Mouse (Mus musculus): ENCODE data around the gene Fam43b. TPM values are rescaled to one million over a fixed set of nuclear protein-coding genes. Genes with fewer than 3 reads are reported as not detected.

Fam43b gene
- total RNA-seq, 2 experiments from 2014 or later, result not detected

GRCm38 (mm10) chr4:138395087-138395970 is 999 bp downstream of the Fam43b start:
- intact Hi-C loops (cut with DNase I), result no loop called here
- peak; percentile 9 to 15 for DNase-seq

- intact Hi-C loops (cut with DNase I), result no loop called here
- DNase-seq, result no peak
Measured at GRCm38 (mm10) chr4:138393703-138394102, 2.6 kb downstream of the Fam43b start.

- intact Hi-C loops (cut with DNase I), result no loop called here
- no peak for DNase-seq
Measured at GRCm38 (mm10) chr4:138383789-138384188, 12.5 kb downstream of the Fam43b start.

GRCm38 (mm10) chr4:138382462-138382861 is 13.9 kb downstream of the Fam43b start:
- intact Hi-C loops (cut with DNase I), result no loop called here
- no peak for DNase-seq

- no peak for DNase-seq
Measured at GRCm38 (mm10) chr4:138380132-138380689, 16.1 kb downstream of the Fam43b start.

GRCm38 (mm10) chr4:138379091-138379840 is 17.1 kb downstream of the Fam43b start:
- DNase-seq, result peak; percentile 75 to 82
- intact Hi-C loops (cut with DNase I), result loop anchor here (1.0 to 2.0 kb wide), 3 partner anchors 47 to 60 kb away; partner anchors contain the start of gene Pink1

More at GRCm38 (mm10) chr4:138380132-138380689, 16.1 kb downstream of the Fam43b start:
- intact Hi-C loops (cut with DNase I), result no loop called here

- intact Hi-C loops (cut with DNase I), result no loop called here
- DNase-seq, result peak; percentile 31 to 69
Measured at GRCm38 (mm10) chr4:138377526-138377925, 18.8 kb downstream of the Fam43b start.

- DNase-seq, result no peak
- intact Hi-C loops (cut with DNase I), result no loop called here
Measured at GRCm38 (mm10) chr4:138375117-138375516, 21.2 kb downstream of the Fam43b start.

GRCm38 (mm10) chr4:138370996-138371516 is 25.3 kb downstream of the Fam43b start:
- intact Hi-C loops (cut with DNase I), result no loop called here
- no peak for DNase-seq

- intact Hi-C loops (cut with DNase I), result no loop called here
- peak in 1 of 2 experiments; percentile 11 for DNase-seq
Measured at GRCm38 (mm10) chr4:138368498-138369260, 27.6 kb downstream of the Fam43b start.

GRCm38 (mm10) chr4:138367641-138368497 is 28.5 kb downstream of the Fam43b start, which contains the start of gene Cda:
Cda (minus strand) TSS chr4:138367992.
- DNase-seq, result peak; percentile 84 to 87
- intact Hi-C loops (cut with DNase I), result no loop called here

- intact Hi-C loops (cut with DNase I), result no loop called here
- DNase-seq, result no peak
Measured at GRCm38 (mm10) chr4:138366561-138366960, 29.8 kb downstream of the Fam43b start.

GRCm38 (mm10) chr4:138363511-138363910 is 32.8 kb downstream of the Fam43b start:
- no peak for DNase-seq
- intact Hi-C loops (cut with DNase I), result no loop called here

- intact Hi-C loops (cut with DNase I), result no loop called here
- DNase-seq, result no peak
Measured at GRCm38 (mm10) chr4:138362883-138363282, 33.4 kb downstream of the Fam43b start.

- intact Hi-C loops (cut with DNase I), result no loop called here
- DNase-seq, result no peak
Measured at GRCm38 (mm10) chr4:138361370-138361821, 34.9 kb downstream of the Fam43b start.

- intact Hi-C loops (cut with DNase I), result no loop called here
- no peak for DNase-seq
Measured at GRCm38 (mm10) chr4:138358176-138358575, 38.2 kb downstream of the Fam43b start.

GRCm38 (mm10) chr4:138356551-138356950 is 39.8 kb downstream of the Fam43b start:
- DNase-seq, result no peak
- intact Hi-C loops (cut with DNase I), result no loop called here

GRCm38 (mm10) chr4:138356141-138356540 is 40.2 kb downstream of the Fam43b start:
- no peak for DNase-seq
- intact Hi-C loops (cut with DNase I), result no loop called here

GRCm38 (mm10) chr4:138355496-138355895 is 40.8 kb downstream of the Fam43b start:
- intact Hi-C loops (cut with DNase I), result no loop called here
- no peak for DNase-seq
